Mouse (Mus musculus) layer of hippocampus, adult 18-20 months (tissue): ENCODE results near the gene Prkag2. TPM values are rescaled to one million over a fixed set of nuclear protein-coding genes. Genes with fewer than 3 reads are reported as not detected.

Source experiments
- DNase-seq, 2 experiments: peaks; one replicate each; pipeline ENCODE4 v3.0.0; 2022; ENCODE audit warnings: low spot score in 2 of 2
- total RNA-seq, 2 experiments: library from RNA; stranded (reverse); gene quantifications; 2 replicates each; pipeline ENCODE4 v1.2.3; 2021

Gene Prkag2
- total RNA-seq, 2 experiments from 2014 or later = 167 to 174 TPM

DNA sequence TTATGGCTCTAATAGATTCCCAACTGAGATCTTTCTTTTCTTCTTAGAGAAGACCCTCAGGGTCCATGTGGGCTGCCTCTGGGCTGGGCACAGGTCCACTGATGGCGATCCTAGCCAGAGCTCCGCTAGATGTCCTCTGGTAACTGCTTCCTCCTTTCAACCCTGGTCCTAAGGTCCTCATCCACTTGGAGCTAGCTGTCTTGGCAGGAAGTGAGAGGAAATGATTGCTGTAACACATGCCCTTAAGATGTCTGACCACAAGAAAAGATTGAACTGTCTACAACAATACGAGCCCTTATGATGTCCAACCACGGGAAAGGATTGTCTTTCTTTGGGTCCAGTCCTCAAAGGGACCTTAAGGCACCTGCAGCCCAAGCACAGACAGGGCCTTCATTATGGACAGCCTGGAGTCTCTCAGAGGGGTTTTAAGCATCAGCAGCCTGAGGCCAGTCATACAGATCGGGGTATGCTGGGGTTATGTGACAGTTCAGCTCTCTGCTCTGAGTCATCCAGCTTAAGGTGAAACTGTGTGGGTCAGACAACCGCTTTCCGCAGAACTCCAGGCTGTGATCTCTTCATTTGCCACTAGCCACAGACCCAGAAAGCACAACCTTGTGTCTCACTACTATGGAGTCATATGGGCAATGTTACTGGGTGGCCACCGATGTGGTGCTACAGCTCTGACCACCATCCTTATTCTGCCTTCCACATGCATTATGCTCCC is 129.7 kb downstream of the Prkag2 start:
- DNase-seq = no peak

DNA sequence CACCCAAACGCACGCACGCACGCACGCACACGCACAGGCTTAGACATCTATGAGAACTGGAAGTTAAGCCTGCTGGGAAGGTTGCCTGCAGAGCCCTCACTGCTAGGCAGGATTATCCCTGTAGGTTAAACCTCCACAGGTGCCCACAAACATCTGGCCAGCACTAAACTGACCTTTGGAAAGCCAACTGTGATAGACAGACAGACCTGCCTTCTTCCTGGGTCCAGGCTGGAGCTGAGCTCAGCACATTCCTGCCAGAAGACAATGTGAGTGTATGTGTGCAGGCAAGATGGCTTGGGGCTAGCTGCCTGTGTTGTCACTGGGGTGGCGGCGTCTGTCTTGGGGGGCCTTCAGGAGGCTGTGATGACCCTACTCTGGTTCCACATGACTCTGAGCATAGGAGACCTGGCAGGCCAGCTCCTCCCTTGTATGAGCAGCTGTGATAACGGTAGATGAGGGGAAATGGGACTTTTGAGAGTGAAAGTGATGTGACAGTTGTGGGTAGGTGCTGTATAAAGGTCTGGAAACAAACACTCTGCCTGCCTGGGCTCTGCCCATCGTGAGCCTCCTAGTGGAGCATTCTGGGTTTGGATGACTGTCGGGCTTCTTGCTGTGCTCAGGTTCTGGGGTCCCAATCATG is 131.1 kb downstream of the Prkag2 start:
- DNase-seq = no peak

DNA sequence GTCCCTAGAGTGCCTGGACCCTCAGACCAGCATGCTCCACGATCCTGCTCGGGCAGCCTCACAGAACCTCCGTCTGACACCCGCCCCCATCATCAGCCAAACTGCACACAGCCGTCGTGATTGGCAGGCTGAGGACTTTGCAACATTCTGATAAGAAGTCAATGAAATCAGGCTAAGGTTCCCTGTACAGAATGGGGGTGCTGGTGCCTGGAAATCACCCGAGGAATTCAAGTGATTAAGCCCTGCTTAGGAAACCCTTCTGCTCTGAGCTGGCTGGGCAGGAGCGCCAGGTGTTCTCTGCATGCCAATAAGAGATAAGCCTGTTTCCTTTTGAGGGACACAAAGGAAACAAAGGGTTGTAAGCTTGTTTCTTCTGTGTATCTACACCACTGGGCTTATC is 131.7 kb downstream of the Prkag2 start:
- no peak for DNase-seq

DNA sequence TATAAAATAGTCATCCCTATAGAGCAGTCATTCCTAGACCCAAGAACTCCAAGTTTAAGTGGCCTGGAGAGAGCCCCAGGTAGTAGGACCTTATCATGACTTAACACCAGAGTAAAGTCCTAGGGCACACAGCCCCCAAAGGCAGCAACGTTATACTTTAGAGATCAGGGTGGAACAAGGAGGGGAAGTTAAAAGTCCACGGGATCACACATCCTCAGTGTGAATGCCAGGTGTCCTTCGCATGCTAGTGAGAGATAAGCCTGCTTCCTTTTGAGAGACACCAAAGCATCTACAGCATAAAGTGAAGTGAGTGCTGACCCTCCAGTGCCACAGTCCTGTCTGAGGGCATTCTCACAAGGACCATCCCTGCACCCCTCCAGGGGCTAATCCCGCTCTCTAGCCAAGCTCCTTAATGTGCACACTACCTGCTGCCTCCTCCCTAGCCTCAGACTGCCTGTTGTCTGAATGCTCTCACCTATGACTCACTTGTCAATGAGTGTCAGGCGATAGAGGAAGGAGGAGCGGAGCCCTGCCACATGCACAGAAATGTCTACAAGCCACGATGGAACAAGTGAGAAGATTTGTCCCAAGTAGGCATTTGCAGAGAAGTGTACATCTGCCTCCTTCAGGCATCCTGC is 132.4 kb downstream of the Prkag2 start:
- no peak for DNase-seq

- DNase-seq = no peak
These were observed 136.7 kb downstream of the Prkag2 start for GRCm38 (mm10) chr5:24963776-24964175.

- peak in 1 of 2 experiments; percentile 43 for DNase-seq
These were observed 139.7 kb downstream of the Prkag2 start for GRCm38 (mm10) chr5:24960791-24961190.

DNA sequence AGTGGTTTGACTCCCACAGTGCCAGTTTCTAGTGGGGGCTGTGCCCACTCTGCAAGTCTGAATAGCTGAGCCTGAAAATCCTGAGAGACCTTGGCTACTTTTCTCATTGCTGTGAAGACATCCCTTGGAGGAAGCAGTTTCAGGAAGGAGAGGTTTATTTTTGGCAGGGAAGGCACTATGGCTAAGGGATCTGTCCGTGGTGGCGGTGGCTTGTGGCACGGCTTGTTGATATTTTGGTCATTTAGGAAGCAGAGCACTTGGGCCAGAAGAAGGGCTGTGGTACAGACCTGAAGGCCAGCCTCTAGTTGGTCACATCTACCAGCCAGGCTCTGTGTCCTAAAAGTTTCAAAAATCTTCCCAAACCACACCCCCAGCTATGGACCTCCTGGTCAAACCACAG is 140.7 kb downstream of the Prkag2 start:
- no peak for DNase-seq

DNA sequence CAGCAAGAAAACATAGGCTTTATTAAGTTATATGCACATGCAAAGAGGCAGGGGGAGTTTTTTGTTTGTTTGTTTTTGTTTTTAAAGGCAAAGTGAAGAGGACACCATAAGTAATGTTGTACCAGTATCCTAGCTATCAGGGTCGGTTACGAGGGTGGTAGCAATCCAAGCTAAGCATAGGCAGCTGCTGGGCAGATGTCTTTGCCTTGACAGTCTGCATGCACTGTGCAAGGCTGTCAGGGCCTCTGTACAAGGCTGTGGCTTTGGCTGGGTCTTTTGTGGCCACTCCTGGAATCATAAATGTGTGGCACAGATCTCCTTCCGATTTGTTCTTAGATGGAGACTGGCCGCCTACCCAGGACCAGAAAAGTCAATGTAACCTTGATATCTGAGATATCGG is 141.8 kb downstream of the Prkag2 start:
- no peak for DNase-seq

DNA sequence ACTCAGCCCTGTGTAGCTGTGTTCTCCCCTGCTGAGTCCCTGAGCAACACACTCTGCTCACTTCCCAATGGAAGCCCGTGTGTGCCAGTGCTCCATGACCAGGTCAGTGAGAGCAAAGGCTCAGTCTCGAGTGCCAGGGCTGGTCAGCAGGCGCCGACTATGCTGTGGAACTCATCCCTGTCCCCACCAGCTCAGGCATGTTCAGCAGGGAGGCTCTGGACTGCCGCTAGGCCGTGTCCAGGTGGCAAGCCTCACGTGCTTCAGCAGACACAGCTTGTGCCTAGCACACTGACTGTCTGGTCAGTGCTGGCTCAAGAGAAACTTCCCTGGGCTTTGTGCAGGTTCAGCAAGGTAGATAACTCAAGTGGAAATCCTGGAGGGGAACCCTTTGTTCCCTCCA is 143.6 kb downstream of the Prkag2 start:
- DNase-seq = no peak

DNA sequence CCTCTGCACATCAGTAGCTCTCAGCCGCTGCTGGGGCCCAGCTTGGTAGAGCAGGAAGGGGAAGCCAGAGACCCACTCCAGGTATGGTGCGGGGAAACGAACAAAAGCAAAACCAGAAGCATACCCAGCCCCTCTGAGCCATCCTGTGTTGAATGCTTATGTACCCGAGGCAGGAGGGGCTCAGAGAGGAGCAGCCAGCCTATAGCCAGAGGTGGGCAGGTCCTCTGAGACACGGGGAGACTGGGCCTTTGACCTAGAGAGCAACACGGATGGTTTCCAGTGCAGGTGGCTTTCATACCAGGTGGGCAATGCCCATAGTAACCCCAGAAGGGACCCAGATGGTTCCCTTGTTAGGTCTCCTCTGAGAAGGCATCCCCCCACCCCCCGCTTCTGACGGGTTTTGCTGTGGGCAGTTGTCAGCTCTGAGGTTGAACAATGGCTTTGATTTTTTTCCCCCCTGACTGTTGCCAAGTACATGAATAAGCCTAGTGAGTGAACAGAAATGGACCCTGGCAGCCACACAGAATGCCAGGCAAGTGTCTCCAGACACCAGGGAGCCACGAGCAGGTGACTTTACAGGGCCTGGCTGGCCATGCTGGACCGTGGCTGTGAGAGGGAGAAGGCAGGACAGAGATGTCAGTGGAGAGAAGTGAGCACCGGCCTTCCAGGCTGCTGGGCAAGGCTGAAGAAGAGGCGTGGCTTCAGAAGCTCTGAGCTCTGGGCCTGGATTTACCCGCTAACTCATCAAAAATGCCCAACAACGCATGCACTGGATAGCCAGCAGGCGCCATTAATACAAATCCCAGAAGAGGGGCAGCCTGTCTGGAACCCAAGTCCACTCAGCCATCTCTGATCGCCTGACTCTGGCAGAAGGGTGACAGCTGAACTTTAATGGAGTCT is 147.3 kb downstream of the Prkag2 start:
- DNase-seq = peak in 1 of 2 experiments; percentile 49

GRCm38 (mm10) chr5:24952212-24952611 is 148.2 kb downstream of the Prkag2 start:
- DNase-seq = no peak

DNA sequence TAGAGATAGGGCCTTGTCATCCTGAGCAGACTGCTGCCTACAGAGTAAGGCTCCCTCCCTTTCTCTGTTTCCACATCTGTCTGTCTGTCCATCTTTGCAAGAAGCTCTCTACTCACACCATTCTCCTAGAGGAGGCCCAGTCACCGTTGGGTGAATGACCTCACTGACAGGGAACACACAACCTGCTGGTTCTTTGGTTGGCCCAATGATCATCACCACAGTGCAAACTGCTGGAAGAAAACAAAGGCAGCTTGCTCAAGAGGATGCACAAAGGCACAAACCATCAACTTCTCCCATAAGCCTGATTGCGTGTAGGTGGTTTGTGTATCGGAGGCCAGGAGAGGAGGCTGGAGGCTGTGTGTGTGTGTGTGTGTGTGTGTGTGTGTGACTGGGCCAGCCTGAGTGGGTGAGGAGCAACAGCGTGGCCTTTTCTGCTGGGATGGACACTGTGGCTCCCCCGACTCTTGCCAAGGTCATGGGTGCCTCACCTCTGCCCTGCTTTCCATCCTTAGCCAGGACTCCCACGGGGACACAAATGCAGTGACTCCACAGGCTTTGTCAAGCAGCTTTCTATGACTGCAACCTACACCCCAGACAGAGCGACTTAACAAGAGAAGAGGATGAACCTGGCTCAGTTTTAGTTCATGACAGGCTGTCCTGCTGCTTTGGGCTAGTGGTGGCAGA is 149.4 kb downstream of the Prkag2 start:
- no peak for DNase-seq

GRCm38 (mm10) chr5:24950039-24950438 is 150.4 kb downstream of the Prkag2 start:
- DNase-seq = peak; percentile 40 to 45

DNA sequence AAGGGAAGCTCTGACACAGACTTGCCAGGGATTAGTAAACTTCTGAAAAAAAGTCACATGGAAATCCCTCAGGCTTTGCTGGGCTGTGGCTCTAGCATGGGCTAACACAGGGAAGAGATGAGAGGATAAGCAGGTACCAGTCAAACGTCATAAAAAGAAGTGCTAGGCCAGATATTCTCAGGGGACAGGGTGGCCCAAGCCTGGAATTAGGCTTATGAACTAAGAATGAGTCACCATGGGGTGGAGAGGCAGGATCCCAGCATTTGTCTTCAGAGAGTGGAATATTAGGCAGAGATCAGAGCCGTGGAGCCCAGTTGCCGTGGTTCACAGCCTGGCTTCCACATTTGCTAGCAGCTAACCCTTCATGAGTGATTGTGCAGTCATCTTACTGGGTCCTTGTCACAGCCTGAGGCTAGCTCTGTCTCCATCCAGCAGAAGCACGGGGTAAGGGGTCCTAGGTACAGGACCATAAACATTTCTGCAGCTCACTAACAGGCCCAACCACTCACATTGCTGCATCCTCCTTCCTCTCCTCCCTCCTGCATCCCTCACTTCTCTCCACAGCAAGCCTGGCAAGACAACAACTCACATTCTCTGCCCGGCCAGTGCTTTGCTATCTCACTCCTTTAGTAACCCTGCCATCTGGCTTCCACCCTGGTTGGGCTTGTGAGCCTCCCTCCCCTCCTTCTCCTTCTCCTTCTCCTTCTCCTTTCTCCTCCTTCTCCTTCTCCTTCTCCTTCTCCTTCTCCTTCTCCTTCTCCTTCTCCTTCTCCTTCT is 162.2 kb downstream of the Prkag2 start:
- no peak for DNase-seq

DNA sequence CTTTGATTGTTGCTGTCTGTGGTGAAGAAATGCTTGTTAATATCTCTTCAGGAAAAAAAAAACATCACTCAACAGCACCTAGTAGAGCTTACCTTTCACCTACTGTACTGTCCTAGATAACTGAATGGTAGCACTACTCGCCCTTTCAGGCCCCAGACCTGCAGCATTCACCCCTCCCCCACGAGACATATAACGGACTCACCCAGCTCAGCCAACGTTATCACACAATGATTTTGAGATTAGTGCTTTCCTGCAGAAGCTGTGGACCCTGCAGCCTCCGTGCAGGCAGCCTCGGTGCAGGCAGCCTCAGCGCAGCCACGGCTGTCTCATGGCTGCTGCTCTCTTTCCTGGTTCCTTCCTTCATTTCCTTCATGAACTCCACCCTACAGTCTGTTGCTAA is 164.0 kb downstream of the Prkag2 start:
- no peak for DNase-seq

DNA sequence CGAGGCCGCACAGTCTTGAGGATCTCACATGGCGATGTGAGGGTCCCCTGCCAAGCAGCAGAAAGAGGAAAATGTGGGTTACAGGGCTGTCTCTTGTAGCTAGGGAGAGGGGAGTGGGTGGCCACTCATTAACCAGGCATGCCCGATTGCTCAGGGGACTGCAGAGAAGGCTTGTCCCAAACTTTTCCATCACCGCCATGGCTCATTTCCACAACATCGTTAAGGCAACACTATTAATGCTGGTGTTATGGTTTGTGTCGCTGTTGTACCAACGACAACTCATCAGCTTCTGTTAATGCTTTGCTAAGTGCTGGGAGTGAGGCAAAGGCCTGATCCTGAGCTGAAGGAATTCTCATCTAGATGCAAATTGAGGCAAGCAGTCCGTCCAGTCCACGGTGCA is 165.0 kb downstream of the Prkag2 start:
- no peak for DNase-seq

DNA sequence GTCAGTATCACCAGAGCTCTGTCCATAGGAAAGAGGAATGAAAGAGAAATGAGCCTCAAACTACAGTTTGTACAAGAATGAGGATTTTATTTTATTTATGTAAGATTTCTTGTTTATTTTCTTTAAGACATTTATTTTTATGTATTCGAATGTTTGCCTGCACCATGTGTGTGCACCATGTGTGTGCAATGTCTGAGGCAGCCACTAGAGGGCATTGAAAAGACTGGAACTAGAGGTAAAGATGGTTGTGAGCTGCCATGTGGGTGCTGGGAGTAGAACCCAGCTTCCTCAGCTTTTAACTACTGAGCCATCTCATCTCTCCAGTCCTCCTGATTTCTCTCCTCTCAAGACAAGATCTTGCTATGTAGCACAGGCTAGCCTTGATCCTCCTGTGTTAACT is 166.7 kb downstream of the Prkag2 start:
- no peak for DNase-seq

DNA sequence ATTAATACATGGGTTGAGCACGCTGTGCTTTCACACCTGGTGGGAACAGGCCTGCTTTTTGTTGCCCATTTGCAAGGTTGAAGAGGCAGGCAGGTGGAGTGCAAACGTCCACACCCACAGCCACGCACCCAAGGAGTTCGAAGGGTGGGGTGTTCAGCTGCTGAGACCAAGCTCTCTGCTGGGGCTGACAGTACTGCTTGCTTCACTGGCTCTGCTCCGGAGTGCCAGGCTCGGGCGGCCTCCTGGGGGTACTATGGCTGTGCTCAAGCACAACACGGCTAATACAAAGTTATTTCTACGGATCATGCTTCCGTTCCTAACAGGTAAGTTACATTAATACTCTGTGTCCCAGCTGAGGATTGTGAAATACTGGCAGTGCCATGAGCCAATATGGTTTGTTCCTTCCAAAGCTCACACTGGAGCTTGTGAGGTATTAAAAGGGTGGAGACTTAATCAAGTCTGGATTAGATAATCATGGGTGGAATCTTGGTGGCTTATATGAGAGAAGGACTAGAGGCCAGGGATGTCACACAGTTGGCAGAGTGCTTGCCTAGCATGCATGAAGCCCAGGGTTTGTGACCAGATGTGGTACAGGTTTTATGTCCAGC is 168.8 kb downstream of the Prkag2 start:
- DNase-seq = no peak

DNA sequence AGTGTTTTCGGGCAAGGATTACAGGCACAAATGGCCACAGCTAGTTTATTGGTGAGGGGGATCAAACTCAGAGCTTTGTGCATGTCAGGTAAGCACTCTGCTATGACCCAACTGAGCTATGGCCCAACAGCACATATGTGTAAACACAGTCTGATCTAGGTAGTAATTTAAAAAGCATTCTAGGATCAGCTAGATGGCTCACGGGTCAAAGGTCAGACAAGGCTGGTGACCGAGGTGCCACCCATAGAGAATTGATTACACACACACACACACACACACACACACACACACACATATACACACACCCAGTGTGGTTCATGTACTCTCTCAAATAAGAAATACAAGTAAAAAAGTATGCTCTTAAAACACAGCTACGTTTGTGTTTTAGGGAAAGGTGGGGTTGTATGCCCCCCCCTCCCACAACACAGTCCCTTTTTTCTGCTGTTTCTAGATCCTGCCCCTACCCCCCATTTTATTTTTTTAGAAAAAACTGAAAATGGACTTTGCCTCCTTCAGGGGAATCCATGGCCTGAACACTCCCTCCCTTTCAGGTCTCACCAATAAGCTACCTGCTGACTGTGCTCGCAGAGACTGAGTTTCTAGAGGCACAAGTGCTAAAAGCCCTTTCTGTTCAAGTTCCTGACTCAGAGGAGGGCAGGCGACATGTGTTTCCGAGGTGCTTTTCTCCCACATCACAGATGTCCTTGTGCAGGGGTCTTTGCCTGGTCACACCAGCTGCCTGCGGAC is 169.4 kb downstream of the Prkag2 start:
- no peak for DNase-seq
